Mouse (Mus musculus): Measurements from ENCODE around the gene Shoc2. TPM values are rescaled to one million over a fixed set of nuclear protein-coding genes. Genes with fewer than 3 reads are reported as not detected.

Gene Shoc2
- polyA plus RNA-seq, 2 experiments, result 26.9 to 44.8 TPM

GRCm38 (mm10) chr19:53934046-53934445 is 10.1 kb upstream of the Shoc2 start:
- no peak overlapping the region for H3K9ac ChIP-seq (ENCODE audit: low read depth, low read length, severe bottlenecking)
- no peak overlapping the region for H3K4me2 ChIP-seq (replicated peaks; ENCODE audit: low read depth, low read length, severe bottlenecking)
- ATAC-seq (ENCODE audit: low FRiP score, low read depth) (no peak), DNase-seq (ENCODE audit: low spot score) (no peak)
- H3K4me3 ChIP-seq (replicated peaks; ENCODE audit: low read length), result no peak overlapping the region
- H3K9me3 ChIP-seq (ENCODE audit: control insufficient read depth, low read length), result no peaks in the 10 kb centered on the region
- no peaks in the 10 kb centered on the region for H3K27me3 ChIP-seq (ENCODE audit: control insufficient read depth, insufficient read depth, low read length)
- no peaks in the 10 kb centered on the region for H3K4me1 ChIP-seq (ENCODE audit: control insufficient read depth, insufficient read depth, low read length)
- TF ChIP-seq POLR2A (IDR thresholded peaks at IDR 0.05; ENCODE audit: borderline replicate concordance, extremely low read depth, insufficient read depth, insufficient read length), result no peak
- peaks cover 48% of the 10 kb centered on the region for H3K36me3 ChIP-seq (ENCODE audit: control insufficient read depth, insufficient read depth, low read length)
- H3K27ac ChIP-seq (replicated peaks; ENCODE audit: low read depth, low read length), result no peak overlapping the region

GRCm38 (mm10) chr19:53939467-53939866 is 4.6 kb upstream of the Shoc2 start:
- no peak for TF ChIP-seq POLR2A (IDR thresholded peaks at IDR 0.05; ENCODE audit: borderline replicate concordance, extremely low read depth, insufficient read depth, insufficient read length)
- no peak for DNase-seq (ENCODE audit: low spot score)
- Histone ChIP-seq H3K4me2 (replicated peaks; ENCODE audit: low read depth, low read length, severe bottlenecking) (no peak overlapping the region), H3K27ac (replicated peaks; ENCODE audit: low read depth, low read length) (no peak overlapping the region), H3K9me3 (ENCODE audit: control insufficient read depth, low read length) (no peaks in the 10 kb centered on the region), H3K9ac (ENCODE audit: low read depth, low read length, severe bottlenecking) (no peak overlapping the region), H3K4me3 (replicated peaks; ENCODE audit: low read length) (no peak overlapping the region), H3K36me3 (ENCODE audit: control insufficient read depth, insufficient read depth, low read length) (peaks cover 20% of the 10 kb centered on the region), H3K4me1 (ENCODE audit: control insufficient read depth, insufficient read depth, low read length) (no peaks in the 10 kb centered on the region; the same call in 1 of the 2 replicates), H3K27me3 (ENCODE audit: control insufficient read depth, insufficient read depth, low read length) (no peaks in the 10 kb centered on the region)
- WGBS, result 88% methylated on average over 4 of the region's 4 CpGs
- ATAC-seq (ENCODE audit: low FRiP score, low read depth), result no peak

- Histone ChIP-seq H3K27ac (replicated peaks; ENCODE audit: low read depth, low read length) (no peak overlapping the region), H3K4me1 (ENCODE audit: control insufficient read depth, insufficient read depth, low read length) (peaks cover 3% of the 10 kb centered on the region), H3K9ac (ENCODE audit: low read depth, low read length, severe bottlenecking) (no peak overlapping the region), H3K4me2 (replicated peaks; ENCODE audit: low read depth, low read length, severe bottlenecking) (no peak overlapping the region), H3K27me3 (ENCODE audit: control insufficient read depth, insufficient read depth, low read length) (no peaks in the 10 kb centered on the region), H3K36me3 (ENCODE audit: control insufficient read depth, insufficient read depth, low read length) (peaks cover 13% of the 10 kb centered on the region), H3K4me3 (replicated peaks; ENCODE audit: low read length) (no peak overlapping the region), H3K9me3 (ENCODE audit: control insufficient read depth, low read length) (no peaks in the 10 kb centered on the region)
- no peak for ATAC-seq (ENCODE audit: low FRiP score, low read depth)
- no peak for TF ChIP-seq POLR2A (IDR thresholded peaks at IDR 0.05; ENCODE audit: borderline replicate concordance, extremely low read depth, insufficient read depth, insufficient read length)
- 93% methylated on average over 4 of the region's 4 CpGs for WGBS
- DNase-seq (ENCODE audit: low spot score), result no peak
These were observed 3.0 kb upstream of the Shoc2 start for GRCm38 (mm10) chr19:53941139-53941538.

GRCm38 (mm10) chr19:53942342-53942741 is 1.8 kb upstream of the Shoc2 start:
- Histone ChIP-seq H3K9ac (ENCODE audit: low read depth, low read length, severe bottlenecking) (no peak overlapping the region), H3K27me3 (ENCODE audit: control insufficient read depth, insufficient read depth, low read length) (no peaks in the 10 kb centered on the region), H3K27ac (replicated peaks; ENCODE audit: low read depth, low read length) (no peak overlapping the region), H3K9me3 (ENCODE audit: control insufficient read depth, low read length) (no peaks in the 10 kb centered on the region), H3K4me1 (ENCODE audit: control insufficient read depth, insufficient read depth, low read length) (peaks cover 6% of the 10 kb centered on the region), H3K4me2 (replicated peaks; ENCODE audit: low read depth, low read length, severe bottlenecking) (no peak overlapping the region), H3K36me3 (ENCODE audit: control insufficient read depth, insufficient read depth, low read length) (peaks cover 13% of the 10 kb centered on the region), H3K4me3 (replicated peaks; ENCODE audit: low read length) (no peak overlapping the region)
- TF ChIP-seq POLR2A (IDR thresholded peaks at IDR 0.05; ENCODE audit: borderline replicate concordance, extremely low read depth, insufficient read depth, insufficient read length), result no peak
- DNase-seq (ENCODE audit: low spot score), result no peak
- 98% methylated on average over 2 of the region's 2 CpGs for WGBS
- ATAC-seq (ENCODE audit: low FRiP score, low read depth), result no peak

GRCm38 (mm10) chr19:53944786-53945169 is 672 bp downstream of the Shoc2 start:
- H3K4me1 ChIP-seq (ENCODE audit: control insufficient read depth, insufficient read depth, low read length), result peaks cover 8% of the 10 kb centered on the region
- H3K36me3 ChIP-seq (ENCODE audit: control insufficient read depth, insufficient read depth, low read length), result no peaks in the 10 kb centered on the region; the same call in 1 of the 2 replicates
- WGBS, result 0% methylated on average over 23 of the region's 47 CpGs
- DNase-seq (ENCODE audit: low spot score) (no peak), ATAC-seq (ENCODE audit: low FRiP score, low read depth) (no peak; the same call in 1 of the 2 replicates)
- H3K9me3 ChIP-seq (ENCODE audit: control insufficient read depth, low read length), result no peaks in the 10 kb centered on the region
- peak overlapping the region; percentile 70; the same call in 1 of the 2 replicates for H3K4me2 ChIP-seq (replicated peaks; ENCODE audit: low read depth, low read length, severe bottlenecking)
- no peaks in the 10 kb centered on the region for H3K27me3 ChIP-seq (ENCODE audit: control insufficient read depth, insufficient read depth, low read length)
- peak overlapping the region; percentile 91 for H3K9ac ChIP-seq (ENCODE audit: low read depth, low read length, severe bottlenecking)
- H3K4me3 ChIP-seq (replicated peaks; ENCODE audit: low read length), result peak overlapping the region; percentile 96
- H3K27ac ChIP-seq (replicated peaks; ENCODE audit: low read depth, low read length), result peak overlapping the region; percentile 95
- peak; percentile 72; the same call in 1 of the 2 replicates for TF ChIP-seq POLR2A (IDR thresholded peaks at IDR 0.05; ENCODE audit: borderline replicate concordance, extremely low read depth, insufficient read depth, insufficient read length)

Data from limb, embryonic 14.5 days (tissue).